8 mouse cellular contexts compared by ENCODE assay signal in genomic region chr2:168081299-168081932, GRCm38 (mm10). TPM values are rescaled to one million over a fixed set of nuclear protein-coding genes. Genes with fewer than 3 reads are reported as not detected.
DNase-seq lines count a peak whose midpoint lies in the region; ATAC-seq and TF ChIP-seq lines count a peak whose summit lies in the region.

No protein-coding gene starts in this region.

- DNase-seq in cerebellum, adult 2 months, result no peak
- DNase-seq in cerebellum, adult 11-12 months, result no peak
- DNase-seq in right cerebral cortex, adult 18-20 months, result peak; percentile 18
- no peak for DNase-seq in right cerebral cortex, postnatal 36 days (ENCODE audit: low spot score in 2 of 2)
- DNase-seq in forebrain, embryonic 14.5 days (ENCODE audit: low spot score), result peak; percentile 45
- peak; percentile 43 to 53 for DNase-seq in right cerebral cortex, postnatal 10 days (ENCODE audit: low spot score in 2 of 2)
- no peak for DNase-seq in ovary, adult 18-20 months (ENCODE audit: low spot score)

- H3K4me1 ChIP-seq in cerebellum, adult 2 months (ENCODE audit: control insufficient read depth, insufficient read depth, low read length), result peaks cover 13% of the 10 kb centered on the region
- peaks cover 10% of the 10 kb centered on the region for H3K4me1 ChIP-seq in forebrain, embryonic 14.5 days (ENCODE audit: control insufficient read depth, insufficient read depth, low read length)
- H3K4me1 ChIP-seq in limb, embryonic 15.5 days, result peaks cover 31% of the 10 kb centered on the region

- peak overlapping the region; percentile 72 for H3K4me3 ChIP-seq in cerebellum, adult 2 months (replicated peaks; ENCODE audit: insufficient read depth, low read depth, low read length)
- H3K4me3 ChIP-seq in forebrain, embryonic 14.5 days (ENCODE audit: low read depth, low read length), result peak overlapping the region; percentile 81
- H3K4me3 ChIP-seq in limb, embryonic 15.5 days, result peak overlapping the region; percentile 76

- H3K27ac ChIP-seq in cerebellum, adult 2 months (ENCODE audit: insufficient read depth, low read length), result peak overlapping the region; percentile 94
- peak overlapping the region; percentile 84; the same call in 1 of the 2 replicates for H3K27ac ChIP-seq in forebrain, embryonic 14.5 days (ENCODE audit: low read depth, low read length)
- no peak overlapping the region; the same call in 1 of the 2 replicates for H3K27ac ChIP-seq in limb, embryonic 15.5 days

- ATAC-seq in forebrain, embryonic 14.5 days, result no peak
- no peak for ATAC-seq in limb, embryonic 15.5 days (ENCODE audit: insufficient number of reproducible peaks, low FRiP score, low TSS enrichment, low read depth)

- H3K36me3 ChIP-seq in forebrain, embryonic 14.5 days (ENCODE audit: control insufficient read depth, insufficient read depth, low read length), result no peaks in the 10 kb centered on the region
- H3K36me3 ChIP-seq in limb, embryonic 15.5 days, result no peaks in the 10 kb centered on the region

- H3K9ac ChIP-seq in forebrain, embryonic 14.5 days (ENCODE audit: low read length), result peak overlapping the region; percentile 77
- peak overlapping the region; percentile 52 for H3K9ac ChIP-seq in limb, embryonic 15.5 days

- under 1% methylated on average over 48 of the region's 49 CpGs for WGBS in cerebellum, adult 2 months
- WGBS in forebrain, embryonic 14.5 days, result under 1% methylated on average over 46 of the region's 49 CpGs
- under 1% methylated on average over 49 of the region's 49 CpGs for WGBS in limb, embryonic 15.5 days

- peak overlapping the region; percentile 89 for H3K4me2 ChIP-seq in forebrain, embryonic 14.5 days (ENCODE audit: low read length)
- peak overlapping the region; percentile 99 for H3K4me2 ChIP-seq in limb, embryonic 15.5 days

- H3K9me3 ChIP-seq in forebrain, embryonic 14.5 days (replicated peaks; ENCODE audit: control insufficient read depth, low read length), result no peaks in the 10 kb centered on the region
- H3K9me3 ChIP-seq in limb, embryonic 15.5 days, result no peaks in the 10 kb centered on the region

- H3K27me3 ChIP-seq in cerebellum, adult 2 months (ENCODE audit: control insufficient read depth, insufficient read depth, low read length), result no peaks in the 10 kb centered on the region
- H3K27me3 ChIP-seq in forebrain, embryonic 14.5 days (replicated peaks; ENCODE audit: control insufficient read depth, insufficient read depth, low read length), result no peaks in the 10 kb centered on the region; the same call in 1 of the 2 replicates
- H3K27me3 ChIP-seq in limb, embryonic 15.5 days, result peaks cover 19% of the 10 kb centered on the region

- TF ChIP-seq CTCF in cerebellum, adult 2 months (IDR thresholded peaks at IDR 0.05; ENCODE audit: borderline replicate concordance, insufficient read depth, low read depth, low read length), result no peak

- TF ChIP-seq POLR2A in cerebellum, adult 2 months (IDR thresholded peaks at IDR 0.05; ENCODE audit: borderline replicate concordance, insufficient read depth, low read length), result no peak

RNA-seq across cellular contexts. Expression of gene Pard6b, which starts 0.6 kb away (rescaled TPM):
- polyA plus RNA-seq in cerebellum, adult 2 months (2012; rRNA removed), result 5.3 and 5.7 TPM in 2 replicates
- polyA plus RNA-seq in forebrain, embryonic 14.5 days (2014; fragmentation: Nextera tagmentation; extraction: Ambion mirVana), result 5.0 and 5.6 TPM in 2 replicates
- polyA plus RNA-seq in limb, embryonic 15.5 days (2015; fragmentation: Nextera tagmentation; extraction: Ambion mirVana), result 2.9 and 3.8 TPM in 2 replicates

Comparison
In these comparisons a context has a peak if more than half of its experiments do, and no peak if none do; other contexts are left out.
1. DNase-seq: peak in right cerebral cortex, adult 18-20 months (single experiment), forebrain, embryonic 14.5 days (single experiment) and right cerebral cortex, postnatal 10 days (2 of 2); none in cerebellum, adult 2 months (0 of 2), cerebellum, adult 11-12 months (single experiment), right cerebral cortex, postnatal 36 days (0 of 2) and ovary, adult 18-20 months (single experiment).
2. Peak in every context shown above with its lines, with median percentiles within 50 percentile points of each other: H3K4me3 ChIP-seq.